26 mouse cellular contexts compared by ENCODE assay signal in genomic region chr5:111085849-111086248, GRCm38 (mm10).
"Had no signal": no experiment of that assay in that cellular context is flagged by ENCODE, and none has a peak within 500 bp of the region (broad histone marks: within the 10 kb centered on the region; RNA-seq: fewer than 3 reads in every experiment).

No protein-coding gene starts in this region.

- H3K4me1 ChIP-seq: embryonic facial prominence, embryonic 10.5 days; embryonic facial prominence, embryonic 12.5 days; embryonic facial prominence, embryonic 13.5 days; forebrain, embryonic 10.5 days; forebrain, embryonic 12.5 days; forebrain, embryonic 15.5 days had no signal

- H3K27ac ChIP-seq: embryonic facial prominence, embryonic 10.5 days; embryonic facial prominence, embryonic 12.5 days; embryonic facial prominence, embryonic 13.5 days; embryonic facial prominence, embryonic 15.5 days; forebrain, embryonic 10.5 days; forebrain, embryonic 12.5 days; forebrain, embryonic 13.5 days; forebrain, embryonic 15.5 days; gastrocnemius, adult 2 months; heart, adult 2 months had no signal

- H3K4me3 ChIP-seq: embryonic facial prominence, embryonic 10.5 days; embryonic facial prominence, embryonic 12.5 days; embryonic facial prominence, embryonic 13.5 days; embryonic facial prominence, embryonic 15.5 days; erythroblast, embryonic 14.5 days; forebrain, embryonic 10.5 days; forebrain, embryonic 12.5 days; forebrain, embryonic 13.5 days; forebrain, embryonic 15.5 days; gastrocnemius, adult 2 months; heart, adult 2 months had no signal

- H3K9me3 ChIP-seq: embryonic facial prominence, embryonic 10.5 days; embryonic facial prominence, embryonic 12.5 days; embryonic facial prominence, embryonic 13.5 days; embryonic facial prominence, embryonic 15.5 days; forebrain, embryonic 10.5 days; forebrain, embryonic 12.5 days; forebrain, embryonic 13.5 days; forebrain, embryonic 15.5 days had no signal

- H3K27me3 ChIP-seq: embryonic facial prominence, embryonic 12.5 days; embryonic facial prominence, embryonic 13.5 days; embryonic facial prominence, embryonic 15.5 days; forebrain, embryonic 12.5 days; forebrain, embryonic 13.5 days; forebrain, embryonic 15.5 days had no signal

- H3K4me2 ChIP-seq: embryonic facial prominence, embryonic 12.5 days; embryonic facial prominence, embryonic 13.5 days; embryonic facial prominence, embryonic 15.5 days; forebrain, embryonic 12.5 days; forebrain, embryonic 13.5 days; forebrain, embryonic 15.5 days had no signal

- DNase-seq: cerebellum, adult 2 months; cerebellum, adult 8-10 months; cerebellum, adult 9-10 months; cerebellum, adult 9-11 months; cerebellum, postnatal 10 days; cerebellum, postnatal 14 days; cerebellum, postnatal 25 days; cerebellum, postnatal 36 days; embryo, embryonic 11 days; forebrain, postnatal 0 days; gastrocnemius, adult 2 months; gastrocnemius, postnatal 10 days; gastrocnemius, postnatal 14 days; gastrocnemius, postnatal 25 days; gastrocnemius, postnatal 36 days; heart, adult 18-20 months; heart, adult 2 months had no signal
